Mouse (Mus musculus): ENCODE measurements around the gene Wdr25. TPM values are rescaled to one million over a fixed set of nuclear protein-coding genes. Genes with fewer than 3 reads are reported as not detected.

Gene Wdr25
- total and polyA plus RNA-seq, 3 experiments, result 8.7 to 10.8 TPM; not detected in 1

DNA sequence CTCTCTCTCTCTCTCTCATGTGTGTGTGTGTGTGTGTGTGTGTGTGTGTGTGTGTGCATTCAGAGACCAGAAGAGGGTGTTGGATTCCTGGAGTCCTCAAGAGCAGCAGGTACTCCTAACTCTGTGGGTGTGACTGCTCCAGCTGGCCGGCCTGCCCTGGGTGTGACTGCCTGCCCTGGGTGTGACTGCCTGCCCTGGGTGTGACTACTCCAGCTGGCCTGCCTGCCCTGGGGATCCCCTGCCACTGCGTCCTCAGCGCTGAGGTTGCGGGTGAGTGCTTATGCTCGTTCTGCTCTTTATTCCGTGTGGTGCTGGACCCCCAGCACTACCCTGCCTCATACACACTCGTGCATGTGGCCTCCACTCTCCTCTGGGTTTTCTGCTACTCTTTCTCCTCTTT, 109.5 kb downstream of the Wdr25 start:
- Histone ChIP-seq H3K27me3 (ENCODE audit: control insufficient read depth in 1 of 2, insufficient read depth in 2 of 2, low read length in 2 of 2) (no peaks in the 10 kb centered on the region), H3K36me3 (ENCODE audit: control insufficient read depth in 1 of 2, insufficient read depth in 2 of 2, low read length in 2 of 2) (no peaks in the 10 kb centered on the region), H3K4me1 (ENCODE audit: control insufficient read depth in 1 of 2, insufficient read depth in 2 of 2, low read length in 2 of 2) (no peaks in the 10 kb centered on the region), H3K9me3 (replicated peaks; ENCODE audit: insufficient read depth, low read length) (no peaks in the 10 kb centered on the region), H3K4me3 (ENCODE audit: control insufficient read depth in 1 of 2, insufficient read depth in 1 of 2, low read depth in 2 of 2, low read length in 2 of 2) (no peak overlapping the region), H3K9ac (ENCODE audit: control insufficient read depth, low read depth, low read length, poor library complexity, severe bottlenecking) (no peak overlapping the region), H3K27ac (ENCODE audit: control insufficient read depth, low read depth, low read length) (no peak overlapping the region), H3K79me2 (ENCODE audit: control insufficient read depth, insufficient read depth, low read length, poor library complexity) (no peaks in the 10 kb centered on the region)
- no peak for TF ChIP-seq MEF2A (IDR thresholded peaks at IDR 0.05; ENCODE audit: extremely low read depth, insufficient replicate concordance, low read depth, low read length, poor library complexity, severe bottlenecking)
- no peak for DNase-seq (ENCODE audit: low read depth, low spot score)

DNA sequence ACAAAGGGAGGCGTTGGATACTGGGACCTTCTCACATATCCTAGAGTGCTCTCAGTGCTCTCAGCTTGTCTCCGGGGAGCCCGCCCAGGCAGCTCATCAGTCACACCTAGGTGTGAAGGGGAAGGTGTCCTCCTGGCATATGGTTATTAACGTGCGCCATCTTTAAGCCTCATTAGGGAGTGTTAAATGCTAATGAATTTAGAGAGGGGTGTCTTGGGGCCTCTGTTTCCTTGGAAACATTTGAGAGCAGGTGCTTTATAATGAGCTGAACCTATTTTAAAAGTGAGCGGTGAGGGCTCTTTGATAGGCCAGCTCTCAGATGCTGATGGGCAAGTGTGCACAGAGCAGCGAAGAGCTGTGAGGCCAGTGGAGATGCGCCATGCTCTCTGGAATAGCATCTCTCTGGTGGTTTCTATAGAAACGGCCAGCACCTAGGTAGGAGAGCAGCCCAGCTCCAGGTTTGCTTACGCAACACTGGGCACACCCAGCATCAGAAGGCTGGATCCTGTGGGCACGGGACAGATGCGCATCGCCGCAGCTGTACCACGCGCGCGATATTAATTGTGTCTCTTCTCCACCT, 116.7 kb downstream of the Wdr25 start:
- Histone ChIP-seq H3K27me3 (ENCODE audit: control insufficient read depth in 1 of 2, insufficient read depth in 2 of 2, low read length in 2 of 2) (no peaks in the 10 kb centered on the region), H3K4me1 (ENCODE audit: control insufficient read depth in 1 of 2, insufficient read depth in 2 of 2, low read length in 2 of 2) (no peaks in the 10 kb centered on the region), H3K79me2 (ENCODE audit: control insufficient read depth, insufficient read depth, low read length, poor library complexity) (no peaks in the 10 kb centered on the region), H3K4me3 (ENCODE audit: control insufficient read depth in 1 of 2, insufficient read depth in 1 of 2, low read depth in 2 of 2, low read length in 2 of 2) (no peak overlapping the region), H3K27ac (ENCODE audit: control insufficient read depth, low read depth, low read length) (no peak overlapping the region), H3K36me3 (ENCODE audit: control insufficient read depth in 1 of 2, insufficient read depth in 2 of 2, low read length in 2 of 2) (no peaks in the 10 kb centered on the region), H3K9me3 (replicated peaks; ENCODE audit: insufficient read depth, low read length) (no peaks in the 10 kb centered on the region), H3K9ac (ENCODE audit: control insufficient read depth, low read depth, low read length, poor library complexity, severe bottlenecking) (no peak overlapping the region)
- TF ChIP-seq E2F4 (IDR thresholded peaks at IDR 0.05; ENCODE audit: borderline replicate concordance, low read depth, low read length) (no peak), USF1 (IDR thresholded peaks at IDR 0.05; ENCODE audit: low read depth, low read length) (no peak), RCOR1 (IDR thresholded peaks at IDR 0.05; ENCODE audit: low read depth, low read length) (no peak), GABPA (IDR thresholded peaks at IDR 0.05; ENCODE audit: low read depth, low read length) (no peak), POLR2AphosphoS2 (IDR thresholded peaks at IDR 0.05; ENCODE audit: low read length) (no peak), CTCF (IDR thresholded peaks at IDR 0.05 in 2 of 3, conservative IDR thresholded peaks at IDR 0.05 in 1 of 3; ENCODE audit: control insufficient read depth in 1 of 3, insufficient read depth in 1 of 3, low read depth in 2 of 3, low read length in 3 of 3, poor library complexity in 1 of 3, severe bottlenecking in 1 of 3) (no peak), ZKSCAN1 (IDR thresholded peaks at IDR 0.05; ENCODE audit: low read depth, low read length) (no peak), SIN3A (IDR thresholded peaks at IDR 0.05; ENCODE audit: low read length) (no peak)
- no peak for DNase-seq (ENCODE audit: low read depth, low spot score)

DNA sequence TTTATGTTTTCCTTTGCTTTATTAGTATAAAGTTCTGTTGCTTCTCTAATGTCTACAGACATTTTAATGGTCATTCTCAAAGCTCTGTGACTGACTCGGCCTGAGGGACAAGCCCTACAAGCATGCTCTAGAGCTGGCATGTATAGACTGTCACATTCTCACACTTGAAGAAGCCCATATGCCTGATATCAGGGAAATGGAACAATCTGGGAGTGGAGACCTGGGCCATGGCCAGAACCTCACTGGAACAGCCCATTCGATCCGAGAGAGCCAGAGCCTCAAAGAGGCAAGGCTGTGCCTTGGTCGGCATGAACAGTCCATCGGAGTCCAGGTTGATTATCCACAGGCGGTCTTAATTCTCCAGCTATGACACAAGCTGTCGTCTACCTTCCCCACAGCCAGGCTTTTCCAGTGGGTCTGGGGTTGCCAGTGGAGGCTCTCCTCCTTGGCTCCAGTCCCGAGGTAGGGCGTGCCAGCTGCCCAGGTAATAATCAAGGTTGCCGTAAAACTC, 128.8 kb downstream of the Wdr25 start:
- TF ChIP-seq CHD2 (IDR thresholded peaks at IDR 0.05; ENCODE audit: low read length) (no peak), USF1 (IDR thresholded peaks at IDR 0.05; ENCODE audit: low read depth, low read length) (no peak), TAL1 (IDR thresholded peaks at IDR 0.05; ENCODE audit: low read length) (no peak), MYC (IDR thresholded peaks at IDR 0.05; ENCODE audit: low read depth, low read length) (no peak)
- Histone ChIP-seq H3K9me3 (replicated peaks; ENCODE audit: insufficient read depth, low read length) (no peaks in the 10 kb centered on the region), H3K27ac (ENCODE audit: control insufficient read depth, low read depth, low read length) (no peak overlapping the region), H3K36me3 (ENCODE audit: control insufficient read depth in 1 of 2, insufficient read depth in 2 of 2, low read length in 2 of 2) (no peaks in the 10 kb centered on the region), H3K4me1 (ENCODE audit: control insufficient read depth in 1 of 2, insufficient read depth in 2 of 2, low read length in 2 of 2) (peaks cover 2 to 8% of the 10 kb centered on the region in 2 experiments; a peak in 2 of 4 replicates), H3K79me2 (ENCODE audit: control insufficient read depth, insufficient read depth, low read length, poor library complexity) (no peaks in the 10 kb centered on the region), H3K9ac (ENCODE audit: control insufficient read depth, low read depth, low read length, poor library complexity, severe bottlenecking) (no peak overlapping the region), H3K4me3 (ENCODE audit: control insufficient read depth in 1 of 2, insufficient read depth in 1 of 2, low read depth in 2 of 2, low read length in 2 of 2) (no peak overlapping the region), H3K27me3 (ENCODE audit: control insufficient read depth in 1 of 2, insufficient read depth in 2 of 2, low read length in 2 of 2) (no peaks in the 10 kb centered on the region)
- no peak for DNase-seq (ENCODE audit: low read depth, low spot score)
